Mouse (Mus musculus) stomach, postnatal 0 days (tissue): Measurements from ENCODE around the gene Fntb. TPM values are rescaled to one million over a fixed set of nuclear protein-coding genes. Genes with fewer than 3 reads are reported as not detected.

Experiments
- ATAC-seq: fragments of 200-750 bp; cut with Nextera tagmentation; 2 replicates; pipeline ENCODE4 v1.8.0; 2017; ENCODE audit not compliant: low FRiP score, low TSS enrichment
- DNase-seq: peaks from one replicate; pipeline ENCODE4 v3.0.0-alpha.2; 2016; ENCODE audit warnings: low spot score
- H3K27ac ChIP-seq: fragments of 300-500 bp; sonication (generic); replicated peaks from 2 replicates; pipeline ENCODE4 v1.5.1; 2014; ENCODE audit warnings: mild to moderate bottlenecking, control low read depth
- H3K27me3 ChIP-seq: fragments of 300-500 bp; sonication (generic); 2 replicates; pipeline ENCODE4 v1.6.1; 2014; ENCODE audit warnings: low read length; ENCODE audit not compliant: control insufficient read depth, insufficient read depth
- H3K36me3 ChIP-seq: fragments of 300-500 bp; sonication (generic); 2 replicates; pipeline ENCODE4 v1.6.1; 2014; ENCODE audit warnings: low read length, mixed read lengths; ENCODE audit not compliant: control insufficient read depth, insufficient read depth
- H3K4me1 ChIP-seq: fragments of 300-500 bp; sonication (generic); replicated peaks from 2 replicates; pipeline ENCODE4 v1.6.1; 2014; ENCODE audit warnings: antibody characterized with exemption; ENCODE audit not compliant: control insufficient read depth, insufficient read depth
- H3K4me2 ChIP-seq: fragments of 300-500 bp; sonication (generic); replicated peaks from 2 replicates; pipeline ENCODE4 v1.6.1; 2014; ENCODE audit warnings: low read depth, mild to moderate bottlenecking, control low read depth, moderate library complexity
- H3K4me3 ChIP-seq: fragments of 300-500 bp; sonication (generic); 2 replicates; pipeline ENCODE4 v1.5.1; 2014; ENCODE audit warnings: low read depth, low read length, control low read depth
- H3K9ac ChIP-seq: fragments of 300-500 bp; sonication (generic); 2 replicates; pipeline ENCODE4 v1.6.1; 2014; ENCODE audit warnings: mild to moderate bottlenecking, low read length, control low read depth, mixed read lengths
- H3K9me3 ChIP-seq: fragments of 300-500 bp; sonication (generic); 2 replicates; pipeline ENCODE4 v1.6.1; 2016; ENCODE audit warnings: low read length; ENCODE audit not compliant: control insufficient read depth
- CTCF ChIP-seq: IDR thresholded peaks from 2 replicates; pipeline ENCODE4 v1.5.1; 2016; ENCODE audit warnings: antibody characterized with exemption, low read depth, mild to moderate bottlenecking, moderate library complexity
- EP300 ChIP-seq: optimal IDR thresholded peaks from 2 replicates; pipeline ENCODE3; 2016; ENCODE audit warnings: antibody characterized with exemption
- WGBS: fragments of 180-500 bp; shearing (Covaris S2); extraction: QIAGEN DNeasy Blood & Tissue Kit; methylation state at CpG from one replicate; pipeline ENCODE4 v1.1.7; 2014; 5-methylcytosine and 5-hydroxymethylcytosine counted together
- polyA plus RNA-seq: library from polyadenylated mRNA; unstranded; fragments of >200 nt; fragmentation: Nextera tagmentation; extraction: Ambion mirVana; gene quantifications from 2 replicates; pipeline ENCODE4 v1.2.1, GENCODE M21; 2015

Fntb gene
- polyA plus RNA-seq, 1 experiment from 2014 or later: 22.4 TPM

DNA sequence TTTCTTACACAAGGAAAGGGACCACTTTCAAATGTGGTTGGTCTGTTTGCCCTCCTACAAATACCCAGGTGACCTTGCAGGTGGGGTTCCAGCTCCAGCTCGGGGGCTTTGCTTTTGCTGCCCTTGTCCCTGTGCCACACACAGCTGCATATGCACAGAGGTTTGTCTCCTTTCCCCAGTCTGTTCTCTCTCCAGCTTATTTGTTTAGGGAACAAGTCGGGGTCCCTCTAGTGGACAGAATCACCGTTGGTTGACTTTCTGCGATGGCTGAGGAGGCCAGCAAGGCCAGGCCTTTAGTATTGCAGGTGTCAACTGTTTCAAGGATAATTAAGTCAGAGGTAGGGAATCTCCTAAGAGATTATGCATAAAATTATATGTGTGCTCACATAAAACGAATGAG lies 113.9 kb downstream of the Fntb start:
- no peak overlapping the region for H3K9ac ChIP-seq
- H3K9me3 ChIP-seq: no peaks in the 10 kb centered on the region
- H3K4me3 ChIP-seq: no peak overlapping the region
- 0 out of 2 replicates have a peak, but pooled peaks have one; percentile 51 for ATAC-seq
- H3K27me3 ChIP-seq: no peaks in the 10 kb centered on the region
- 7% methylated on average over 5 of the region's 5 CpGs for WGBS
- DNase-seq: peak; percentile 66
- TF ChIP-seq EP300 (no peak), CTCF (peak; percentile 80)
- no peaks in the 10 kb centered on the region for H3K4me1 ChIP-seq
- H3K4me2 ChIP-seq: no peak overlapping the region
- no peaks in the 10 kb centered on the region for H3K36me3 ChIP-seq
- no peak overlapping the region for H3K27ac ChIP-seq

GRCm38 (mm10) chr12:76880131-76880530 lies 114.7 kb downstream of the Fntb start:
- WGBS: 85% methylated on average over 4 of the region's 4 CpGs
- no peak overlapping the region for H3K9ac ChIP-seq
- no peak overlapping the region for H3K4me2 ChIP-seq
- H3K27ac ChIP-seq: no peak overlapping the region
- H3K9me3 ChIP-seq: no peaks in the 10 kb centered on the region
- H3K36me3 ChIP-seq: no peaks in the 10 kb centered on the region
- ATAC-seq (no peak), DNase-seq (no peak)
- no peak overlapping the region for H3K4me3 ChIP-seq
- no peaks in the 10 kb centered on the region for H3K4me1 ChIP-seq
- H3K27me3 ChIP-seq: no peaks in the 10 kb centered on the region
- TF ChIP-seq EP300: no peak
- no peak for TF ChIP-seq CTCF

- H3K4me2 ChIP-seq: no peak overlapping the region
- H3K9ac ChIP-seq: no peak overlapping the region
- no peaks in the 10 kb centered on the region for H3K9me3 ChIP-seq
- H3K36me3 ChIP-seq: no peaks in the 10 kb centered on the region
- no peak overlapping the region for H3K4me3 ChIP-seq
- H3K4me1 ChIP-seq: no peaks in the 10 kb centered on the region
- H3K27me3 ChIP-seq: no peaks in the 10 kb centered on the region
- no peak for TF ChIP-seq CTCF
- TF ChIP-seq EP300: peak; percentile 66
- ATAC-seq (peak; percentile 66), DNase-seq (peak; percentile 83)
- WGBS: 42% methylated on average over 9 of the region's 9 CpGs
- H3K27ac ChIP-seq: no peak overlapping the region
Measured at GRCm38 (mm10) chr12:76883824-76884223, 118.4 kb downstream of the Fntb start.

GRCm38 (mm10) chr12:76885103-76885502 lies 119.7 kb downstream of the Fntb start:
- no peak for ATAC-seq
- Histone ChIP-seq H3K9me3 (no peaks in the 10 kb centered on the region), H3K36me3 (no peaks in the 10 kb centered on the region), H3K27ac (no peak overlapping the region), H3K4me2 (no peak overlapping the region), H3K27me3 (no peaks in the 10 kb centered on the region), H3K4me3 (no peak overlapping the region), H3K9ac (no peak overlapping the region), H3K4me1 (no peaks in the 10 kb centered on the region)
- TF ChIP-seq CTCF (no peak), EP300 (no peak)
- WGBS: 91% methylated on average over 4 of the region's 4 CpGs
- no peak for DNase-seq

- DNase-seq: no peak
- no peak overlapping the region for H3K9ac ChIP-seq
- no peaks in the 10 kb centered on the region for H3K27me3 ChIP-seq
- no peak overlapping the region for H3K4me3 ChIP-seq
- H3K36me3 ChIP-seq: peaks cover 5% of the 10 kb centered on the region; the same call in 1 of the 2 replicates
- no peaks in the 10 kb centered on the region for H3K4me1 ChIP-seq
- H3K27ac ChIP-seq: peak overlapping the region; percentile 30; the same call in 1 of the 2 replicates
- WGBS: 90% methylated on average over 7 of the region's 7 CpGs
- TF ChIP-seq EP300 (no peak), CTCF (no peak)
- no peak overlapping the region for H3K4me2 ChIP-seq
- ATAC-seq: no peak
- no peaks in the 10 kb centered on the region for H3K9me3 ChIP-seq
Measured at GRCm38 (mm10) chr12:76886826-76887225, 121.4 kb downstream of the Fntb start.

DNA sequence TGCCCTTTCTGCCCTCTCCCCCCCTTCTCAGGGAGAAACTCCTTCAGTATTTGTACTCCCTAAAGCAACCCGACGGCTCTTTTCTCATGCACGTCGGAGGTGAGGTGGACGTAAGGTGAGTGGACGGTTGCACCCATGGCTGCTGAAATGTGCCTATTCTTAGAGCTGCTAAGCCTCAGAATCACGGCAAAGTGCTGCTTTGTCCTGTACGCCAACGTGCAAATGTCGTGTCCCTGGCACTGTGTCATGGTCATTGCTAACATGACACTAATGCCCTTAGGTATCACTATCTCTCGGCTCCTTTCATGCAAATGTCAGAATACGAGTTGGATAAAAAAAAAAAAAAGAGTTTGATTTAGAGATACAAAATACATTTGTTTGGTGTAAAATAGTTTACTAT lies 122.6 kb downstream of the Fntb start:
- DNase-seq: no peak
- Histone ChIP-seq H3K27me3 (no peaks in the 10 kb centered on the region), H3K4me1 (no peaks in the 10 kb centered on the region), H3K9ac (no peak overlapping the region), H3K27ac (no peak overlapping the region), H3K4me3 (no peak overlapping the region), H3K4me2 (no peak overlapping the region), H3K36me3 (peaks cover 5% of the 10 kb centered on the region; the same call in 1 of the 2 replicates), H3K9me3 (no peaks in the 10 kb centered on the region)
- ATAC-seq: no peak
- TF ChIP-seq CTCF: no peak
- TF ChIP-seq EP300: no peak
- WGBS: 91% methylated on average over 12 of the region's 12 CpGs
